Comparison of ENCODE assay signal across 9 mouse cellular contexts in genomic region chr7:29247314-29247700, GRCm38 (mm10). TPM values are rescaled to one million over a fixed set of nuclear protein-coding genes. Genes with fewer than 3 reads are reported as not detected.
DNase-seq lines count a peak whose midpoint lies in the region; ATAC-seq lines count a peak whose summit lies in the region.
"Had no signal": no experiment of that assay in that cellular context is flagged by ENCODE, and none has a peak within 500 bp of the region (broad histone marks: within the 10 kb centered on the region; RNA-seq: fewer than 3 reads in every experiment).

No protein-coding gene starts in this region.

- H3K27me3 ChIP-seq in hindbrain, embryonic 12.5 days, result peaks cover 19% of the 10 kb centered on the region
- H3K27me3 ChIP-seq: megakaryocyte, embryonic 14.5 days had no signal

- peaks cover 17% of the 10 kb centered on the region for H3K36me3 ChIP-seq in hindbrain, embryonic 12.5 days

- H3K9me3 ChIP-seq in hindbrain, embryonic 12.5 days (replicated peaks), result no peaks in the 10 kb centered on the region
- H3K9me3 ChIP-seq: megakaryocyte, embryonic 14.5 days had no signal

- H3K4me1 ChIP-seq in hindbrain, embryonic 12.5 days, result peaks cover 4% of the 10 kb centered on the region; the same call in 1 of the 2 replicates

- H3K9ac ChIP-seq in hindbrain, embryonic 12.5 days, result no peak overlapping the region

- no peak overlapping the region for H3K27ac ChIP-seq in hindbrain, embryonic 12.5 days

- DNase-seq in MN1 (ENCODE audit: low spot score), result peak; percentile 39
- DNase-seq in cerebellum, adult 8-10 months, result peak; percentile 79
- DNase-seq in frontal cortex, postnatal 14 days (ENCODE audit: low spot score in 2 of 2), result peak; percentile 42 to 65
- DNase-seq in layer of hippocampus, postnatal 36 days, result peak; percentile 64 to 71
- DNase-seq in right cerebral cortex, adult 2 months (ENCODE audit: low spot score in 2 of 2), result peak; percentile 67 to 78
- DNase-seq in urinary bladder, postnatal 25 days (ENCODE audit: low spot score), result peak; percentile 93

- H3K4me2 ChIP-seq in hindbrain, embryonic 12.5 days (replicated peaks), result peak overlapping the region; percentile 45

- peak overlapping the region; percentile 4; the same call in 1 of the 2 replicates for H3K4me3 ChIP-seq in hindbrain, embryonic 12.5 days

- ATAC-seq in hindbrain, embryonic 12.5 days (ENCODE audit: low FRiP score), result no peak
- peak; percentile 76 for ATAC-seq in megakaryocyte progenitor cell, adult 5-6 weeks (replicated peaks; ENCODE audit: poor library complexity)

- WGBS in hindbrain, embryonic 12.5 days, result 30% methylated on average over 16 of the region's 16 CpGs

RNA-seq across cellular contexts. Expression of gene 2200002D01Rik, which starts 1.0 kb away (rescaled TPM):
- 1.8 and 2.4 TPM in 2 replicates for polyA plus RNA-seq in hindbrain, embryonic 12.5 days (2016; fragmentation: Nextera tagmentation; extraction: Ambion mirVana)
- total RNA-seq in layer of hippocampus, postnatal 36 days (2021), result not detected
- 0.20 TPM in 1 of 2 replicates, not detected in the other for total RNA-seq in megakaryocyte progenitor cell, adult 5-6 weeks (2015)
- 1.4 TPM in 1 of 2 replicates, not detected in the other for total RNA-seq in megakaryocyte progenitor cell, adult 5-6 weeks (2017)

RNA-seq across cellular contexts. Expression of gene Yif1b, which starts 9.2 kb away (rescaled TPM):
- 81.9 and 83.4 TPM in 2 replicates for polyA plus RNA-seq in hindbrain, embryonic 12.5 days (2016; fragmentation: Nextera tagmentation; extraction: Ambion mirVana)
- total RNA-seq in layer of hippocampus, postnatal 36 days (2021), result 10 to 100 TPM; 42.0 to 47.4 TPM
- total RNA-seq in megakaryocyte progenitor cell, adult 5-6 weeks (2015), result 75.8 and 77.8 TPM in 2 replicates
- total RNA-seq in megakaryocyte progenitor cell, adult 5-6 weeks (2017), result 28.2 and 34.1 TPM in 2 replicates

RNA-seq across cellular contexts. Expression of gene Kcnk6, which starts 15.0 kb away (rescaled TPM):
- polyA plus RNA-seq in hindbrain, embryonic 12.5 days (2016; fragmentation: Nextera tagmentation; extraction: Ambion mirVana), result 1.2 and 1.6 TPM in 2 replicates
- total RNA-seq in layer of hippocampus, postnatal 36 days (2021), result 1 to 10 TPM; 2.1 to 2.6 TPM
- 4.2 and 5.8 TPM in 2 replicates for total RNA-seq in megakaryocyte progenitor cell, adult 5-6 weeks (2015)
- 8.0 and 9.3 TPM in 2 replicates for total RNA-seq in megakaryocyte progenitor cell, adult 5-6 weeks (2017)

RNA-seq across cellular contexts. Expression of gene Catsperg1, which starts 33.5 kb away (rescaled TPM):
- polyA plus RNA-seq in hindbrain, embryonic 12.5 days (2016; fragmentation: Nextera tagmentation; extraction: Ambion mirVana), result 0.72 and 1.0 TPM in 2 replicates
- total RNA-seq in layer of hippocampus, postnatal 36 days (2021), result 1 to 10 TPM; 1.7 to 1.9 TPM
- total RNA-seq in megakaryocyte progenitor cell, adult 5-6 weeks (2015), result 1.1 TPM in 1 of 2 replicates, not detected in the other
- 0.20 and 0.50 TPM in 2 replicates for total RNA-seq in megakaryocyte progenitor cell, adult 5-6 weeks (2017)

RNA-seq across cellular contexts. Expression of gene Spint2, which starts 34.4 kb away (rescaled TPM):
- 42.6 and 63.3 TPM in 2 replicates for polyA plus RNA-seq in hindbrain, embryonic 12.5 days (2016; fragmentation: Nextera tagmentation; extraction: Ambion mirVana)
- total RNA-seq in layer of hippocampus, postnatal 36 days (2021), result 10 to 100 TPM; 16.1 to 19.2 TPM
- total RNA-seq in megakaryocyte progenitor cell, adult 5-6 weeks (2015), result 60.8 and 62.8 TPM in 2 replicates
- 21.2 and 34.1 TPM in 2 replicates for total RNA-seq in megakaryocyte progenitor cell, adult 5-6 weeks (2017)

Comparison
In these comparisons a context has a peak if more than half of its experiments do, and no peak if none do; other contexts are left out.
1. DNase-seq: peak in every context shown above with its lines; median percentile 93 in urinary bladder, postnatal 25 days; 79 in cerebellum, adult 8-10 months; 72 in right cerebral cortex, adult 2 months; 68 in layer of hippocampus, postnatal 36 days; 54 in frontal cortex, postnatal 14 days; 39 in MN1.